Comparison of ENCODE assay signal across 18 mouse cellular contexts in genomic region chr6:115221215-115221641, GRCm38 (mm10). TPM values are rescaled to one million over a fixed set of nuclear protein-coding genes. Genes with fewer than 3 reads are reported as not detected.
DNase-seq lines count a peak whose midpoint lies in the region; ATAC-seq lines count a peak whose summit lies in the region.
"Had no signal": no experiment of that assay in that cellular context is flagged by ENCODE, and none has a peak within 500 bp of the region (broad histone marks: within the 10 kb centered on the region; RNA-seq: fewer than 3 reads in every experiment).

No protein-coding gene starts in this region.

- no peaks in the 10 kb centered on the region for H3K4me1 ChIP-seq in forebrain, embryonic 14.5 days (ENCODE audit: control insufficient read depth, insufficient read depth, low read length)
- H3K4me1 ChIP-seq in forebrain, embryonic 10.5 days: no peaks in the 10 kb centered on the region

- H3K36me3 ChIP-seq in forebrain, embryonic 14.5 days (ENCODE audit: control insufficient read depth, insufficient read depth, low read length): no peaks in the 10 kb centered on the region
- H3K36me3 ChIP-seq in forebrain, embryonic 10.5 days (replicated peaks): no peaks in the 10 kb centered on the region
- H3K36me3 ChIP-seq: embryonic facial prominence, embryonic 10.5 days had no signal

- ATAC-seq in forebrain, embryonic 14.5 days: no peak
- ATAC-seq: lung, postnatal 0 days had no signal

- DNase-seq in forebrain, embryonic 14.5 days (ENCODE audit: low spot score): peak; percentile 58
- no peak for DNase-seq in forebrain, embryonic 10.5 days (ENCODE audit: extremely low spot score, low spot score)
- DNase-seq in layer of hippocampus, adult 9-11 months: peak; percentile 52
- no peak for DNase-seq in layer of hippocampus, postnatal 25 days (ENCODE audit: extremely low spot score in 1 of 2, low spot score in 1 of 2)
- DNase-seq in frontal cortex, postnatal 36 days (ENCODE audit: low spot score in 2 of 2): peak; percentile 51 to 66
- DNase-seq in right cerebral cortex, postnatal 25 days: peak; percentile 49
- no peak for DNase-seq in lung, postnatal 25 days (ENCODE audit: low spot score)
- DNase-seq in embryo, embryonic 9.5 days (ENCODE audit: extremely low spot score): no peak
- DNase-seq: heart, adult 18-20 months; heart, postnatal 14 days; kidney, postnatal 25 days had no signal

- WGBS in forebrain, embryonic 14.5 days: 74% methylated on average over 8 of the region's 8 CpGs
- WGBS in forebrain, embryonic 10.5 days: 82% methylated on average over 8 of the region's 8 CpGs

- H3K4me2 ChIP-seq in forebrain, embryonic 14.5 days (ENCODE audit: low read length): no peak overlapping the region
- H3K4me2 ChIP-seq: midbrain, embryonic 11.5 days had no signal

- no peaks in the 10 kb centered on the region for H3K27me3 ChIP-seq in forebrain, embryonic 14.5 days (replicated peaks; ENCODE audit: control insufficient read depth, insufficient read depth, low read length)
- no peaks in the 10 kb centered on the region for H3K27me3 ChIP-seq in forebrain, embryonic 10.5 days (ENCODE audit: poor library complexity, severe bottlenecking)

- no peak overlapping the region for H3K27ac ChIP-seq in forebrain, embryonic 14.5 days (ENCODE audit: low read depth, low read length)
- no peak overlapping the region for H3K27ac ChIP-seq in forebrain, embryonic 10.5 days
- H3K27ac ChIP-seq: embryonic facial prominence, embryonic 10.5 days had no signal

- no peaks in the 10 kb centered on the region for H3K9me3 ChIP-seq in forebrain, embryonic 14.5 days (replicated peaks; ENCODE audit: control insufficient read depth, low read length)
- no peaks in the 10 kb centered on the region for H3K9me3 ChIP-seq in forebrain, embryonic 10.5 days
- H3K9me3 ChIP-seq: embryonic facial prominence, embryonic 10.5 days had no signal

- no peak overlapping the region for H3K4me3 ChIP-seq in forebrain, embryonic 14.5 days (ENCODE audit: low read depth, low read length)
- H3K4me3 ChIP-seq in forebrain, embryonic 10.5 days: no peak overlapping the region
- H3K4me3 ChIP-seq: embryonic facial prominence, embryonic 10.5 days had no signal

- H3K9ac ChIP-seq in forebrain, embryonic 14.5 days (ENCODE audit: low read length): no peak overlapping the region

RNA-seq across cellular contexts. Expression of gene Gm17482, which starts 5.9 kb away (rescaled TPM):
- not detected in 2 replicates for polyA plus RNA-seq in forebrain, embryonic 14.5 days (2014; fragmentation: Nextera tagmentation; extraction: Ambion mirVana)
- not detected in 2 replicates for polyA plus RNA-seq in forebrain, embryonic 10.5 days (2016; fragmentation: Nextera tagmentation; extraction: Ambion mirVana)
- not detected for total RNA-seq in layer of hippocampus, postnatal 25 days (2021)
- total RNA-seq: ES-E14; heart, adult 18-20 months; heart, postnatal 14 days; liver, adult 2 months had no signal
- polyA plus RNA-seq: embryonic facial prominence, embryonic 10.5 days; liver, adult 2 months; lung, postnatal 0 days; midbrain, embryonic 11.5 days; neural tube, embryonic 11.5 days; thymus, postnatal 0 days had no signal

RNA-seq across cellular contexts. Expression of gene Timp4, which starts 30.8 kb away (rescaled TPM):
- polyA plus RNA-seq in forebrain, embryonic 14.5 days (2014; fragmentation: Nextera tagmentation; extraction: Ambion mirVana): 1.5 and 2.0 TPM in 2 replicates
- 0.15 and 0.16 TPM in 2 replicates for polyA plus RNA-seq in forebrain, embryonic 10.5 days (2016; fragmentation: Nextera tagmentation; extraction: Ambion mirVana)
- 10 to 100 TPM; 25.6 to 25.9 TPM for total RNA-seq in layer of hippocampus, postnatal 25 days (2021)
- total RNA-seq: liver, adult 2 months had no signal
- polyA plus RNA-seq: liver, adult 2 months had no signal

Comparison
In these comparisons a context has a peak if more than half of its experiments do, and no peak if none do; other contexts are left out.
1. DNase-seq: peak in forebrain, embryonic 14.5 days (single experiment), layer of hippocampus, adult 9-11 months (single experiment), frontal cortex, postnatal 36 days (2 of 2) and right cerebral cortex, postnatal 25 days (single experiment); none in forebrain, embryonic 10.5 days (single experiment), layer of hippocampus, postnatal 25 days (0 of 2), lung, postnatal 25 days (single experiment) and embryo, embryonic 9.5 days (single experiment).